Mouse (Mus musculus) lung, embryonic 14.5 days (tissue): Measurements from ENCODE around the gene Fli1. TPM values are rescaled to one million over a fixed set of nuclear protein-coding genes. Genes with fewer than 3 reads are reported as not detected.

Source experiments
- ATAC-seq: fragments of 200-750 bp; cut with Nextera tagmentation; 2 replicates; pipeline ENCODE4 v1.8.0; 2017; ENCODE audit warnings: mild to moderate bottlenecking, moderate TSS enrichment, moderate library complexity; ENCODE audit not compliant: insufficient read depth
- DNase-seq: peaks from one replicate; pipeline ENCODE4 v3.0.0-alpha.2; 2015
- H3K27ac ChIP-seq: fragments of 300-500 bp; sonication (generic); 2 replicates; pipeline ENCODE4 v1.5.1; 2014; ENCODE audit warnings: low read depth, mild to moderate bottlenecking, moderate library complexity
- H3K27me3 ChIP-seq: fragments of 300-500 bp; sonication (generic); 2 replicates; pipeline ENCODE4 v1.6.1; 2014; ENCODE audit warnings: low read length, control low read depth; ENCODE audit not compliant: insufficient read depth
- H3K36me3 ChIP-seq: fragments of 300-500 bp; sonication (generic); 2 replicates; pipeline ENCODE4 v1.6.1; 2014; ENCODE audit warnings: control low read depth; ENCODE audit not compliant: insufficient read depth
- H3K4me1 ChIP-seq: fragments of 300-500 bp; sonication (generic); 2 replicates; pipeline ENCODE4 v1.6.1; 2014; ENCODE audit warnings: antibody characterized with exemption, control low read depth; ENCODE audit not compliant: insufficient read depth
- H3K4me2 ChIP-seq: fragments of 300-500 bp; sonication (generic); 2 replicates; pipeline ENCODE4 v1.6.1; 2014; ENCODE audit warnings: mild to moderate bottlenecking
- H3K4me3 ChIP-seq: fragments of 300-500 bp; sonication (generic); 2 replicates; pipeline ENCODE4 v1.5.1; 2014; ENCODE audit warnings: low read depth, low read length
- H3K9ac ChIP-seq: fragments of 300-500 bp; sonication (generic); 2 replicates; pipeline ENCODE4 v1.6.1; 2014
- H3K9me3 ChIP-seq: fragments of 300-500 bp; sonication (generic); 2 replicates; pipeline ENCODE4 v1.6.1; 2016; ENCODE audit warnings: low read depth, low read length, control low read depth
- CTCF ChIP-seq: IDR thresholded peaks from 2 replicates; pipeline ENCODE4 v1.5.1; 2016; ENCODE audit warnings: antibody characterized with exemption, low read depth
- WGBS: fragments of 180-500 bp; shearing (Covaris S2); extraction: QIAGEN DNeasy Blood & Tissue Kit; methylation state at CpG from one replicate; pipeline ENCODE4 v1.1.7; 2014; 5-methylcytosine and 5-hydroxymethylcytosine counted together
- polyA plus RNA-seq: library from polyadenylated mRNA; unstranded; fragments of >200 nt; fragmentation: Nextera tagmentation; extraction: Ambion mirVana; gene quantifications from 2 replicates; pipeline ENCODE4 v1.2.1, GENCODE M21; 2014

Gene Fli1
- polyA plus RNA-seq, 1 experiment from 2014 or later = 37.8 TPM

DNA sequence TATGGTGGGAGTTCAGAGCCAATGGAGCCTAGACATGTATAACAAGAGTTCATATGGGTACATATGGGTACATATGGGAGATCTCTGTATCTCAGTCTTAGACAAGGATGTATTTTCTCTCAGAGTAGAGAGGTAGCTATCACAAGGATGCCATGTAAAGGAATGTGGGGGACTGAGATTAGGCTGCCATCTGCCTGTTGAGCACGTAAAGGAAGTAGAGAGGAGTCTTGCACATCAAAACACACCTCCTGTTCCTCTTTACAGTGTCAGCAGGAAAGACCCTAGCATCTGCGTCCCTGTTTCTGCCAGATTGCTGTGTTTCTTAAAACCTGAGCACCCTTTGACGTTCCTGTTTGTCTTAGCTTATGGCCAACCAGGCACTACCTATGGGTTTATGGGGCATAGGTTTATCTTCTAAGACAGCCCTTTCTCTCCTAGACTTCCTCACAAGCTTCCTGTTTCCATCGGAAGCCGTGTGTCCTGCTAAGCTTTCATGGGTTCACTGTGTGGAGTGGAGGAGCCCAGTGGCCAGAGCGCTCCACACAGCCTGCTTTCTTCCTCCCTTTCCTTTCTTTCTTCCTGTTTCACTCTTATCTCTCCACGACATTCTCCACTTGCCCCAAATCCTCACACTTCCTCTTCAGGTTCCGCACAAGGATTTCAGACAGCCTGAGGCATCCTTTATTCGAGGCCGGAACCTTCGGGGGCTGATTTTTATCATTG is 39.4 kb upstream of the Fli1 start:
- Histone ChIP-seq H3K36me3 (no peaks in the 10 kb centered on the region), H3K27ac (no peak overlapping the region), H3K4me3 (no peak overlapping the region), H3K9me3 (no peaks in the 10 kb centered on the region), H3K27me3 (no peaks in the 10 kb centered on the region), H3K4me2 (no peak overlapping the region), H3K4me1 (no peaks in the 10 kb centered on the region), H3K9ac (no peak overlapping the region)
- DNase-seq = no peak
- ATAC-seq = no peak
- WGBS = 66% methylated on average over 11 of the region's 11 CpGs
- TF ChIP-seq CTCF = no peak

- Histone ChIP-seq H3K27ac (no peak overlapping the region), H3K27me3 (no peaks in the 10 kb centered on the region), H3K4me1 (no peaks in the 10 kb centered on the region), H3K4me3 (no peak overlapping the region), H3K4me2 (no peak overlapping the region), H3K9me3 (no peaks in the 10 kb centered on the region), H3K36me3 (no peaks in the 10 kb centered on the region), H3K9ac (no peak overlapping the region)
- TF ChIP-seq CTCF = no peak
- ATAC-seq (no peak), DNase-seq (no peak)
- 81% methylated on average over 2 of the region's 2 CpGs for WGBS
Measured at GRCm38 (mm10) chr9:32578411-32578810, 35.8 kb upstream of the Fli1 start.

DNA sequence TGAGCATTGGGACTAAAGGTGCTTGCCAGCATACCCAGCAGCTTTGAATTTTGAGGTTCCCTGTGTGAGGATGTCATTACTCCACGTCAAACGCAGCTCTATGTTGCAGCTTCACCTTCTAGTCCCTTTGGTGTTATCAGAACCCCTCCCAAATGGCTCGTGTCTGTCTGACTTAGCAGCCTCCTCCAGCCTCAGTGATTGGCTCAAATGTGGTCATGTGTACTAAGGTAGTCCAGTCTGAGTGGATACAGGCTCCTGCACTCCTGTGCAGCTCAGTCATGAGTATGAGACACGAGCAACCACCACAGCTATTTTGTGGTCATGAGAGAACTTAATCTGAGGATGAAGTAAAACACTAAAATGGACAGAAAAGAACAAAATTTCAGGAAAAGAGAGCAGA is 31.0 kb upstream of the Fli1 start:
- no peak for TF ChIP-seq CTCF
- Histone ChIP-seq H3K27ac (no peak overlapping the region), H3K36me3 (no peaks in the 10 kb centered on the region), H3K27me3 (no peaks in the 10 kb centered on the region), H3K4me3 (no peak overlapping the region), H3K4me2 (no peak overlapping the region), H3K9me3 (no peaks in the 10 kb centered on the region), H3K9ac (no peak overlapping the region), H3K4me1 (no peaks in the 10 kb centered on the region)
- ATAC-seq (no peak), DNase-seq (no peak)
- 53% methylated on average over 4 of the region's 4 CpGs for WGBS

- ATAC-seq (no peak), DNase-seq (no peak)
- Histone ChIP-seq H3K4me2 (no peak overlapping the region), H3K27me3 (no peaks in the 10 kb centered on the region; the same call in 1 of the 2 replicates), H3K9me3 (no peaks in the 10 kb centered on the region), H3K4me1 (peaks cover 5% of the 10 kb centered on the region), H3K9ac (no peak overlapping the region), H3K36me3 (no peaks in the 10 kb centered on the region), H3K4me3 (no peak overlapping the region), H3K27ac (no peak overlapping the region; the same call in 1 of the 2 replicates)
- WGBS = 45% methylated on average over 4 of the region's 4 CpGs
- TF ChIP-seq CTCF = no peak
Measured at GRCm38 (mm10) chr9:32571676-32572075, 29.0 kb upstream of the Fli1 start.

DNA sequence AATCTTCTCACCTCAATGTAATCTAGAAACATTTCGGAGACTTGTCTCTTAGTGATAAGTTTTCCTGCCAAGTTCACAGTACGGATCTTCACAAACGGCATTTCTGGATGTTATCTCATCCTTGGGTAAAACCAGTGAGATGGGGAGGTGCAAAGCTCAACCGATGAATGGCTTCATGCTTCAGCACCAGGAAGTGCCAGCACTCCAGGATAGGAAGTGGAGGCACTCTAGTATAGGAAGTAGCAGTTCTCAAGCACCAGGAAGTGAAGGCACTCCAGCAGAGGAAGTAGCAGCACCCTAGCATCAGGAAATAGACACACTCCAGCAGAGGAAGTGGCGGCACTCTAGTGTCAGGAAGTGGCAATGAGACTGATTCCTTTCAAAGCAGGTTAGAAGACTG is 27.9 kb upstream of the Fli1 start:
- DNase-seq (no peak), ATAC-seq (no peak)
- no peak overlapping the region for H3K4me3 ChIP-seq
- no peaks in the 10 kb centered on the region for H3K9me3 ChIP-seq
- H3K36me3 ChIP-seq = no peaks in the 10 kb centered on the region
- TF ChIP-seq CTCF = no peak
- no peak overlapping the region for H3K4me2 ChIP-seq
- H3K27ac ChIP-seq = no peak overlapping the region
- no peaks in the 10 kb centered on the region; the same call in 1 of the 2 replicates for H3K27me3 ChIP-seq
- 84% methylated on average over 5 of the region's 5 CpGs for WGBS
- peaks cover 5% of the 10 kb centered on the region for H3K4me1 ChIP-seq
- no peak overlapping the region for H3K9ac ChIP-seq

- WGBS = 74% methylated on average over 4 of the region's 4 CpGs
- peaks cover 14% of the 10 kb centered on the region for H3K4me1 ChIP-seq
- no peak overlapping the region for H3K9ac ChIP-seq
- ATAC-seq (no peak), DNase-seq (no peak)
- H3K4me2 ChIP-seq = no peak overlapping the region
- TF ChIP-seq CTCF = no peak
- H3K36me3 ChIP-seq = no peaks in the 10 kb centered on the region
- no peak overlapping the region for H3K4me3 ChIP-seq
- no peak overlapping the region for H3K27ac ChIP-seq
- H3K9me3 ChIP-seq = no peaks in the 10 kb centered on the region
- no peaks in the 10 kb centered on the region; the same call in 1 of the 2 replicates for H3K27me3 ChIP-seq
Measured at GRCm38 (mm10) chr9:32569261-32569660, 26.6 kb upstream of the Fli1 start.

- Histone ChIP-seq H3K9me3 (no peaks in the 10 kb centered on the region), H3K9ac (no peak overlapping the region), H3K4me3 (no peak overlapping the region), H3K4me1 (peaks cover 18% of the 10 kb centered on the region), H3K27ac (no peak overlapping the region), H3K4me2 (no peak overlapping the region), H3K27me3 (no peaks in the 10 kb centered on the region; the same call in 1 of the 2 replicates), H3K36me3 (no peaks in the 10 kb centered on the region)
- no peak for TF ChIP-seq CTCF
- ATAC-seq (no peak), DNase-seq (peak; percentile 48)
- WGBS = 30% methylated on average over 7 of the region's 7 CpGs
Measured at GRCm38 (mm10) chr9:32567603-32568002, 24.9 kb upstream of the Fli1 start.
